Mouse (Mus musculus) lung, embryonic 16.5 days (tissue): Measurements from ENCODE around the gene Robo4. TPM values are rescaled to one million over a fixed set of nuclear protein-coding genes. Genes with fewer than 3 reads are reported as not detected.

ENCODE experiments used
- ATAC-seq: fragments of 200-750 bp; cut with Nextera tagmentation; 2 replicates; pipeline ENCODE4 v1.8.0; 2017; ENCODE audit warnings: low read depth, mild to moderate bottlenecking, moderate library complexity
- H3K27ac ChIP-seq: fragments of 300-500 bp; sonication (generic); 2 replicates; pipeline ENCODE4 v1.5.1; 2014; ENCODE audit warnings: mild to moderate bottlenecking, control low read depth, low read length
- H3K27me3 ChIP-seq: fragments of 300-500 bp; sonication (generic); 2 replicates; pipeline ENCODE4 v1.6.1; 2014; ENCODE audit warnings: low read depth, low read length, mixed read lengths; ENCODE audit not compliant: control insufficient read depth, insufficient read depth
- H3K36me3 ChIP-seq: fragments of 300-500 bp; sonication (generic); 2 replicates; pipeline ENCODE4 v1.6.1; 2014; ENCODE audit warnings: low read length; ENCODE audit not compliant: control insufficient read depth, insufficient read depth
- H3K4me1 ChIP-seq: fragments of 300-500 bp; sonication (generic); replicated peaks from 2 replicates; pipeline ENCODE4 v1.6.1; 2014; ENCODE audit warnings: low read length, mixed read lengths; ENCODE audit not compliant: control insufficient read depth, insufficient read depth
- H3K4me2 ChIP-seq: fragments of 300-500 bp; sonication (generic); 2 replicates; pipeline ENCODE4 v1.6.1; 2014; ENCODE audit warnings: low read depth, low read length, control low read depth
- H3K4me3 ChIP-seq: fragments of 300-500 bp; sonication (generic); 2 replicates; pipeline ENCODE4 v1.5.1; 2014; ENCODE audit warnings: mild to moderate bottlenecking, low read length, control low read depth
- H3K9ac ChIP-seq: fragments of 300-500 bp; sonication (generic); 2 replicates; pipeline ENCODE4 v1.6.1; 2014; ENCODE audit warnings: low read length, control low read depth
- H3K9me3 ChIP-seq: fragments of 300-500 bp; sonication (generic); 2 replicates; pipeline ENCODE4 v1.6.1; 2016; ENCODE audit warnings: low read length; ENCODE audit not compliant: control insufficient read depth
- WGBS: fragments of 180-500 bp; shearing (Covaris S2); extraction: QIAGEN DNeasy Blood & Tissue Kit; methylation state at CpG from one replicate; pipeline ENCODE4 v1.1.7; 2014; 5-methylcytosine and 5-hydroxymethylcytosine counted together
- polyA plus RNA-seq: library from polyadenylated mRNA; unstranded; fragments of >200 nt; fragmentation: Nextera tagmentation; extraction: Ambion mirVana; gene quantifications from 2 replicates; pipeline ENCODE4 v1.2.1, GENCODE M21; 2015

The Robo4 gene
- polyA plus RNA-seq, 1 experiment from 2014 or later, result 24.7 TPM

GRCm38 (mm10) chr9:37392071-37392470 is 9.6 kb upstream of the Robo4 start:
- Histone ChIP-seq H3K27me3 (no peaks in the 10 kb centered on the region), H3K9ac (no peak overlapping the region), H3K36me3 (no peaks in the 10 kb centered on the region), H3K9me3 (no peaks in the 10 kb centered on the region), H3K4me3 (no peak overlapping the region), H3K4me1 (peaks cover 2% of the 10 kb centered on the region; the same call in 1 of the 2 replicates), H3K27ac (no peak overlapping the region), H3K4me2 (no peak overlapping the region)
- 73% methylated on average over 2 of the region's 2 CpGs for WGBS
- no peak for ATAC-seq

GRCm38 (mm10) chr9:37393482-37394131 is 8.1 kb upstream of the Robo4 start:
- Histone ChIP-seq H3K9me3 (no peaks in the 10 kb centered on the region), H3K4me2 (no peak overlapping the region), H3K4me3 (no peak overlapping the region), H3K4me1 (peaks cover 2% of the 10 kb centered on the region; the same call in 1 of the 2 replicates), H3K27me3 (no peaks in the 10 kb centered on the region), H3K9ac (no peak overlapping the region), H3K27ac (no peak overlapping the region), H3K36me3 (no peaks in the 10 kb centered on the region)
- ATAC-seq, result peak; percentile 56
- 32% methylated on average over 8 of the region's 8 CpGs for WGBS

- no peaks in the 10 kb centered on the region for H3K4me1 ChIP-seq
- H3K36me3 ChIP-seq, result no peaks in the 10 kb centered on the region
- H3K9me3 ChIP-seq, result no peaks in the 10 kb centered on the region
- H3K4me3 ChIP-seq, result no peak overlapping the region
- no peak overlapping the region for H3K4me2 ChIP-seq
- H3K9ac ChIP-seq, result no peak overlapping the region
- ATAC-seq, result peak; percentile 83
- H3K27ac ChIP-seq, result peak overlapping the region; percentile 82
- H3K27me3 ChIP-seq, result no peaks in the 10 kb centered on the region
- 68% methylated on average over 2 of the region's 2 CpGs for WGBS
Observed at GRCm38 (mm10) chr9:37400585-37400984, 1.1 kb upstream of the Robo4 start.

GRCm38 (mm10) chr9:37402501-37402900 is 804 bp downstream of the Robo4 start:
- no peak for ATAC-seq
- no peaks in the 10 kb centered on the region for H3K4me1 ChIP-seq
- H3K27ac ChIP-seq, result no peak overlapping the region
- no peaks in the 10 kb centered on the region for H3K27me3 ChIP-seq
- H3K4me2 ChIP-seq, result peak overlapping the region; percentile 45
- peak overlapping the region; percentile 47 for H3K4me3 ChIP-seq
- H3K36me3 ChIP-seq, result no peaks in the 10 kb centered on the region
- H3K9me3 ChIP-seq, result no peaks in the 10 kb centered on the region
- H3K9ac ChIP-seq, result peak overlapping the region; percentile 64
- 71% methylated on average over 7 of the region's 7 CpGs for WGBS

GRCm38 (mm10) chr9:37403011-37403410 is 1.3 kb downstream of the Robo4 start:
- H3K4me3 ChIP-seq, result peak overlapping the region; percentile 47
- H3K27ac ChIP-seq, result no peak overlapping the region
- no peak for ATAC-seq
- peak overlapping the region; percentile 64 for H3K9ac ChIP-seq
- no peaks in the 10 kb centered on the region for H3K36me3 ChIP-seq
- H3K27me3 ChIP-seq, result no peaks in the 10 kb centered on the region
- no peaks in the 10 kb centered on the region for H3K9me3 ChIP-seq
- H3K4me2 ChIP-seq, result peak overlapping the region; percentile 45
- H3K4me1 ChIP-seq, result no peaks in the 10 kb centered on the region
- WGBS, result 69% methylated on average over 7 of the region's 7 CpGs

- no peak overlapping the region for H3K9ac ChIP-seq
- no peaks in the 10 kb centered on the region for H3K36me3 ChIP-seq
- H3K27ac ChIP-seq, result no peak overlapping the region
- no peak overlapping the region for H3K4me2 ChIP-seq
- H3K4me3 ChIP-seq, result no peak overlapping the region
- no peaks in the 10 kb centered on the region for H3K4me1 ChIP-seq
- WGBS, result 0% methylated on average over 1 of the region's 1 CpGs
- H3K27me3 ChIP-seq, result no peaks in the 10 kb centered on the region
- H3K9me3 ChIP-seq, result no peaks in the 10 kb centered on the region
- no peak for ATAC-seq
Observed at GRCm38 (mm10) chr9:37406372-37406771, 4.7 kb downstream of the Robo4 start.

GRCm38 (mm10) chr9:37407850-37408502 is 6.3 kb downstream of the Robo4 start:
- Histone ChIP-seq H3K4me1 (no peaks in the 10 kb centered on the region), H3K9me3 (no peaks in the 10 kb centered on the region), H3K4me3 (no peak overlapping the region), H3K27me3 (no peaks in the 10 kb centered on the region), H3K9ac (no peak overlapping the region), H3K36me3 (no peaks in the 10 kb centered on the region), H3K4me2 (no peak overlapping the region), H3K27ac (no peak overlapping the region)
- peak; percentile 52; the same call in 1 of the 2 replicates for ATAC-seq
- WGBS, result 17% methylated on average over 19 of the region's 19 CpGs

GRCm38 (mm10) chr9:37409698-37410445 is 8.2 kb downstream of the Robo4 start:
- no peak for ATAC-seq
- Histone ChIP-seq H3K4me2 (no peak overlapping the region), H3K4me1 (no peaks in the 10 kb centered on the region), H3K27me3 (no peaks in the 10 kb centered on the region), H3K27ac (no peak overlapping the region), H3K4me3 (no peak overlapping the region), H3K36me3 (no peaks in the 10 kb centered on the region), H3K9me3 (no peaks in the 10 kb centered on the region), H3K9ac (no peak overlapping the region)
- WGBS, result 57% methylated on average over 8 of the region's 8 CpGs

- Histone ChIP-seq H3K27me3 (no peaks in the 10 kb centered on the region), H3K36me3 (no peaks in the 10 kb centered on the region), H3K9ac (no peak overlapping the region), H3K27ac (no peak overlapping the region), H3K4me3 (no peak overlapping the region), H3K4me2 (no peak overlapping the region), H3K4me1 (no peaks in the 10 kb centered on the region), H3K9me3 (no peaks in the 10 kb centered on the region)
- ATAC-seq, result no peak
- 35% methylated on average over 3 of the region's 3 CpGs for WGBS
Observed at GRCm38 (mm10) chr9:37412989-37413388, 11.3 kb downstream of the Robo4 start.
